In the genomic region with DNA sequence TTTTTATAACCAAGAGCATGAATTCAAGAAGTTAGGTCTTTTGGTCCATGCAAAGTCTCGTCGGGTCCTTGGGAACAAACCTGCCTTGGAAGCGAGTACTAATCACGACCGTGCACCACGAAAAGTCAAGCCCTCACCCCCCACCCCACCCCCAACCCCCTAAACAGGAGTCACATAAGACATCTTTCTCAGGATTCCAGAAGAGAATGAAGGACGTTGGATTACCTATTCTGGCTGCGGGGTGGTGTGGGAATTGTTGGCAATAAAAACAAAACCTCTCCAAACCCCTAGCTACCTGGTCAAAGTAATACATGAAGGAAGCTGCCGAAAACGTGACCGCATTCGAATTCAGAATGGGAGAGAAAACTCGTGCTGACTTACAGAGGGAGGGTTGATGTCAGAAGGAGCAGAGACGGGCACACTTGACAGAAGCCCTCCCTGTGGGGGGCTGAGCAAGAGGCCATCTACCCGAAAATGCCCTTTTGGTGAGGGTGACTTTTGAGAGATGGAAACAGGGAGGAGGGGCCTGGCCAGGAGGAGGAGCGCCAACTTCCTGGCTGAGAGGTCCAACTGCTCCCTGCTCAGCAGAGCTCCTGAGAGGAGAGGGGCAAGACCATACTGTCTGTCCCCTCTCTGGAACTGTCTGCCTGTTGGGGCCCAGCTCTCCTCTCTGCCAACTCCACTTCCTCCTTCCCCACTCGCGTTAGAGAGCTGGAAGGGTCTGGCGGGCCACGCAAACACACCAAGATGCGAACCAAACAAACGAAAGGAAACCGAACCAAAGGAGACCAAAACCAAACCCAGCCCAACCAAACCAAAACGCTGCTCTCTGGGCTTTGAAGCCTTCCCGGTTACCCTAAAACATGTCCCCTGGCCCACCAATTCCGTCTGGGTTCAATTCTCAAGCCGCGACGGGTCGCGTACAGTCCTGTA, we compare ENCODE assay signal across 9 mouse cellular contexts. TPM values are rescaled to one million over a fixed set of nuclear protein-coding genes. Genes with fewer than 3 reads are reported as not detected.
DNase-seq lines count a peak whose midpoint lies in the region; ATAC-seq and TF ChIP-seq lines count a peak whose summit lies in the region.
"Not testable (repeated sequence)": the region's sequence is repeated elsewhere in the genome, so short reads cannot be mapped to it uniquely, and the experiment has no call there.
"Had no signal": no experiment of that assay in that cellular context is flagged by ENCODE, and none has a peak within 500 bp of the region (broad histone marks: within the 10 kb centered on the region; RNA-seq: fewer than 3 reads in every experiment).

No protein-coding gene starts in this region.

- peak overlapping the region; percentile 60 for H3K9ac ChIP-seq in forebrain, embryonic 11.5 days (ENCODE audit: low read length)
- H3K9ac ChIP-seq in heart, embryonic 16.5 days (ENCODE audit: low read length): peak overlapping the region; percentile 83
- H3K9ac ChIP-seq in intestine, postnatal 0 days (ENCODE audit: low read depth, low read length): peak overlapping the region; percentile 68
- H3K9ac ChIP-seq in liver, embryonic 11.5 days (ENCODE audit: low read depth, low read length): peak overlapping the region; percentile 71
- peak overlapping the region; percentile 67 for H3K9ac ChIP-seq in midbrain, embryonic 12.5 days (replicated peaks)

- not testable (repeated sequence) for H3K9me3 ChIP-seq in forebrain, embryonic 11.5 days (ENCODE audit: control insufficient read depth, low read length); heart, embryonic 16.5 days (replicated peaks; ENCODE audit: control insufficient read depth, low read length); intestine, postnatal 0 days (ENCODE audit: control insufficient read depth); liver, embryonic 11.5 days (ENCODE audit: control insufficient read depth, low read length); midbrain, embryonic 12.5 days

- peak overlapping the region; percentile 65 for H3K4me2 ChIP-seq in forebrain, embryonic 11.5 days (ENCODE audit: low read depth, low read length, severe bottlenecking)
- peak overlapping the region; percentile 76 for H3K4me2 ChIP-seq in heart, embryonic 16.5 days (ENCODE audit: low read depth, low read length)
- H3K4me2 ChIP-seq in intestine, postnatal 0 days (replicated peaks; ENCODE audit: low read depth): peak overlapping the region; percentile 85
- H3K4me2 ChIP-seq in liver, embryonic 11.5 days: peak overlapping the region; percentile 75
- peak overlapping the region; percentile 76 for H3K4me2 ChIP-seq in midbrain, embryonic 12.5 days (replicated peaks)

- TF ChIP-seq CTCF in intestine, postnatal 0 days (IDR thresholded peaks at IDR 0.05; ENCODE audit: low read depth); small intestine, adult 2 months (IDR thresholded peaks at IDR 0.05; ENCODE audit: extremely low read depth, insufficient read length, insufficient replicate concordance, low read depth, low read length): not testable (repeated sequence)

- peak; percentile 2 for DNase-seq in A20 (ENCODE audit: low read depth, low spot score)
- peak; percentile 56 for DNase-seq in forebrain, embryonic 11.5 days (ENCODE audit: low spot score)
- peak; percentile 64 for DNase-seq in liver, embryonic 11.5 days (ENCODE audit: low spot score)

- not testable (repeated sequence) for ATAC-seq in forebrain, embryonic 11.5 days (replicated peaks; ENCODE audit: low FRiP score); heart, embryonic 16.5 days (replicated peaks; ENCODE audit: extremely low read depth, insufficient read depth, low FRiP score); intestine, postnatal 0 days; liver, embryonic 11.5 days (replicated peaks; ENCODE audit: low FRiP score); midbrain, embryonic 12.5 days (ENCODE audit: low FRiP score, low read depth)

- H3K4me3 ChIP-seq in brown adipose tissue, adult 24 weeks (ENCODE audit: insufficient read depth, low read depth, low read length): peak overlapping the region; percentile 67
- peak overlapping the region; percentile 35 for H3K4me3 ChIP-seq in forebrain, embryonic 11.5 days (ENCODE audit: low read depth, low read length)
- H3K4me3 ChIP-seq in heart, embryonic 16.5 days (ENCODE audit: low read length): peak overlapping the region; percentile 70
- H3K4me3 ChIP-seq in intestine, postnatal 0 days (ENCODE audit: low read depth, low read length): peak overlapping the region; percentile 48
- H3K4me3 ChIP-seq in liver, embryonic 11.5 days (ENCODE audit: low read depth, low read length): peak overlapping the region; percentile 58
- H3K4me3 ChIP-seq in midbrain, embryonic 12.5 days: peak overlapping the region; percentile 49
- peak overlapping the region; percentile 75 for H3K4me3 ChIP-seq in small intestine, adult 2 months (ENCODE audit: low read depth, low read length)

- 12% methylated on average over 28 of the region's 31 CpGs for WGBS in forebrain, embryonic 11.5 days
- 9% methylated on average over 28 of the region's 31 CpGs for WGBS in heart, embryonic 16.5 days
- WGBS in intestine, postnatal 0 days: 9% methylated on average over 28 of the region's 31 CpGs
- 11% methylated on average over 28 of the region's 31 CpGs for WGBS in liver, embryonic 11.5 days
- 12% methylated on average over 29 of the region's 31 CpGs for WGBS in midbrain, embryonic 12.5 days
- WGBS in small intestine, adult 2 months: 8% methylated on average over 29 of the region's 31 CpGs

- H3K27me3 ChIP-seq in forebrain, embryonic 11.5 days (ENCODE audit: control insufficient read depth, insufficient read depth, low read length); heart, embryonic 16.5 days (ENCODE audit: control insufficient read depth, insufficient read depth, low read length); intestine, postnatal 0 days (replicated peaks; ENCODE audit: control insufficient read depth, insufficient read depth, low read length); liver, embryonic 11.5 days (replicated peaks; ENCODE audit: control insufficient read depth, insufficient read depth, low read length); midbrain, embryonic 12.5 days; small intestine, adult 2 months (ENCODE audit: control insufficient read depth, insufficient read depth, low read length): not testable (repeated sequence)

- not testable (repeated sequence) for H3K4me1 ChIP-seq in brown adipose tissue, adult 24 weeks (ENCODE audit: control insufficient read depth, insufficient read depth, insufficient read length, low read length); forebrain, embryonic 11.5 days (replicated peaks; ENCODE audit: control insufficient read depth, insufficient read depth, low read length); heart, embryonic 16.5 days (ENCODE audit: control insufficient read depth, insufficient read depth, low read length); intestine, postnatal 0 days (replicated peaks; ENCODE audit: control insufficient read depth, insufficient read depth, low read length); liver, embryonic 11.5 days (replicated peaks; ENCODE audit: control insufficient read depth, insufficient read depth, low read length); midbrain, embryonic 12.5 days; small intestine, adult 2 months (ENCODE audit: control insufficient read depth, insufficient read depth, insufficient read length, low read length)

- H3K27ac ChIP-seq in brown adipose tissue, adult 24 weeks (replicated peaks; ENCODE audit: low read depth, low read length): peak overlapping the region; percentile 71
- peak overlapping the region; percentile 41; the same call in 1 of the 2 replicates for H3K27ac ChIP-seq in forebrain, embryonic 11.5 days (ENCODE audit: low read depth, low read length)
- H3K27ac ChIP-seq in heart, embryonic 16.5 days (ENCODE audit: low read length): peak overlapping the region; percentile 97
- H3K27ac ChIP-seq in intestine, postnatal 0 days (ENCODE audit: low read depth, low read length): peak overlapping the region; percentile 91
- H3K27ac ChIP-seq in liver, embryonic 11.5 days (ENCODE audit: low read depth, low read length): peak overlapping the region; percentile 90
- H3K27ac ChIP-seq in midbrain, embryonic 12.5 days (replicated peaks): peak overlapping the region; percentile 74
- peak overlapping the region; percentile 83 for H3K27ac ChIP-seq in small intestine, adult 2 months (ENCODE audit: insufficient read depth, low read depth, low read length)

- TF ChIP-seq POLR2A in small intestine, adult 2 months (IDR thresholded peaks at IDR 0.05; ENCODE audit: low read depth, low read length): not testable (repeated sequence)

- not testable (repeated sequence) for H3K36me3 ChIP-seq in forebrain, embryonic 11.5 days (ENCODE audit: control insufficient read depth, insufficient read depth, low read length); heart, embryonic 16.5 days (ENCODE audit: control insufficient read depth, insufficient read depth); intestine, postnatal 0 days (ENCODE audit: control insufficient read depth, insufficient read depth); liver, embryonic 11.5 days (ENCODE audit: control insufficient read depth, insufficient read depth, low read length); midbrain, embryonic 12.5 days; small intestine, adult 2 months (ENCODE audit: control insufficient read depth, insufficient read depth, low read length)

RNA-seq across cellular contexts. Expression of a gene that starts 2.2 kb away (rescaled TPM):
- polyA plus RNA-seq in brown adipose tissue, adult 24 weeks (2012; ENCODE audit: insufficient read depth, insufficient read length, missing spikeins): not detected in 2 replicates
- polyA plus RNA-seq in forebrain, embryonic 11.5 days (2014; fragmentation: Nextera tagmentation; extraction: Ambion mirVana): not detected in 2 replicates
- not detected in 2 replicates for polyA plus RNA-seq in heart, embryonic 16.5 days (2015; fragmentation: Nextera tagmentation; extraction: Ambion mirVana)
- polyA plus RNA-seq in intestine, postnatal 0 days (2015; fragmentation: Nextera tagmentation; extraction: Ambion mirVana): not detected in 2 replicates
- not detected in 2 replicates for polyA plus RNA-seq in liver, embryonic 11.5 days (2014; fragmentation: Nextera tagmentation; extraction: Ambion mirVana)
- polyA plus RNA-seq in midbrain, embryonic 12.5 days (2016; fragmentation: Nextera tagmentation; extraction: Ambion mirVana): not detected in 2 replicates
- polyA plus RNA-seq in small intestine, adult 2 months (2012; rRNA removed): not detected in 2 replicates
- polyA plus RNA-seq: inflammation-experienced regulatory T-cells, adult 6 months had no signal

RNA-seq across cellular contexts. Expression of a gene that starts 3.1 kb away (rescaled TPM):
- not detected in 2 replicates for polyA plus RNA-seq in brown adipose tissue, adult 24 weeks (2012; ENCODE audit: insufficient read depth, insufficient read length, missing spikeins)
- polyA plus RNA-seq in forebrain, embryonic 11.5 days (2014; fragmentation: Nextera tagmentation; extraction: Ambion mirVana): 0.19 TPM in 1 of 2 replicates, not detected in the other
- 0.25 TPM in 2 replicates for polyA plus RNA-seq in heart, embryonic 16.5 days (2015; fragmentation: Nextera tagmentation; extraction: Ambion mirVana)
- 0.20 TPM in 1 of 2 replicates, not detected in the other for polyA plus RNA-seq in intestine, postnatal 0 days (2015; fragmentation: Nextera tagmentation; extraction: Ambion mirVana)
- not detected in 2 replicates for polyA plus RNA-seq in liver, embryonic 11.5 days (2014; fragmentation: Nextera tagmentation; extraction: Ambion mirVana)
- 0.14 and 0.20 TPM in 2 replicates for polyA plus RNA-seq in midbrain, embryonic 12.5 days (2016; fragmentation: Nextera tagmentation; extraction: Ambion mirVana)
- polyA plus RNA-seq in small intestine, adult 2 months (2012; rRNA removed): 0.08 TPM in 2 replicates
- polyA plus RNA-seq: inflammation-experienced regulatory T-cells, adult 6 months had no signal

RNA-seq across cellular contexts. Expression of a gene that starts 16.8 kb away (rescaled TPM):
- not detected in 2 replicates for polyA plus RNA-seq in brown adipose tissue, adult 24 weeks (2012; ENCODE audit: insufficient read depth, insufficient read length, missing spikeins)
- 0.20 and 0.53 TPM in 2 replicates for polyA plus RNA-seq in forebrain, embryonic 11.5 days (2014; fragmentation: Nextera tagmentation; extraction: Ambion mirVana)
- polyA plus RNA-seq in heart, embryonic 16.5 days (2015; fragmentation: Nextera tagmentation; extraction: Ambion mirVana): 0.39 and 0.45 TPM in 2 replicates
- 0.13 TPM in 1 of 2 replicates, not detected in the other for polyA plus RNA-seq in intestine, postnatal 0 days (2015; fragmentation: Nextera tagmentation; extraction: Ambion mirVana)
- not detected in 2 replicates for polyA plus RNA-seq in liver, embryonic 11.5 days (2014; fragmentation: Nextera tagmentation; extraction: Ambion mirVana)
- not detected in 2 replicates for polyA plus RNA-seq in midbrain, embryonic 12.5 days (2016; fragmentation: Nextera tagmentation; extraction: Ambion mirVana)
- not detected in 2 replicates for polyA plus RNA-seq in small intestine, adult 2 months (2012; rRNA removed)
- polyA plus RNA-seq: inflammation-experienced regulatory T-cells, adult 6 months had no signal

RNA-seq across cellular contexts. Expression of a gene that starts 19.9 kb away (rescaled TPM):
- polyA plus RNA-seq in brown adipose tissue, adult 24 weeks (2012; ENCODE audit: insufficient read depth, insufficient read length, missing spikeins): not detected in 2 replicates
- not detected in 2 replicates for polyA plus RNA-seq in forebrain, embryonic 11.5 days (2014; fragmentation: Nextera tagmentation; extraction: Ambion mirVana)
- polyA plus RNA-seq in heart, embryonic 16.5 days (2015; fragmentation: Nextera tagmentation; extraction: Ambion mirVana): not detected in 2 replicates
- polyA plus RNA-seq in intestine, postnatal 0 days (2015; fragmentation: Nextera tagmentation; extraction: Ambion mirVana): not detected in 2 replicates
- polyA plus RNA-seq in liver, embryonic 11.5 days (2014; fragmentation: Nextera tagmentation; extraction: Ambion mirVana): not detected in 2 replicates
- polyA plus RNA-seq in midbrain, embryonic 12.5 days (2016; fragmentation: Nextera tagmentation; extraction: Ambion mirVana): not detected in 2 replicates
- not detected in 2 replicates for polyA plus RNA-seq in small intestine, adult 2 months (2012; rRNA removed)
- polyA plus RNA-seq: inflammation-experienced regulatory T-cells, adult 6 months had no signal

RNA-seq across cellular contexts. Expression of a gene that starts 22.8 kb away (rescaled TPM):
- not detected in 2 replicates for polyA plus RNA-seq in brown adipose tissue, adult 24 weeks (2012; ENCODE audit: insufficient read depth, insufficient read length, missing spikeins)
- polyA plus RNA-seq in forebrain, embryonic 11.5 days (2014; fragmentation: Nextera tagmentation; extraction: Ambion mirVana): not detected in 2 replicates
- polyA plus RNA-seq in heart, embryonic 16.5 days (2015; fragmentation: Nextera tagmentation; extraction: Ambion mirVana): not detected in 2 replicates
- not detected in 2 replicates for polyA plus RNA-seq in intestine, postnatal 0 days (2015; fragmentation: Nextera tagmentation; extraction: Ambion mirVana)
- polyA plus RNA-seq in liver, embryonic 11.5 days (2014; fragmentation: Nextera tagmentation; extraction: Ambion mirVana): not detected in 2 replicates
- polyA plus RNA-seq in midbrain, embryonic 12.5 days (2016; fragmentation: Nextera tagmentation; extraction: Ambion mirVana): 0.31 TPM in 1 of 2 replicates, not detected in the other
- polyA plus RNA-seq in small intestine, adult 2 months (2012; rRNA removed): not detected in 2 replicates
- polyA plus RNA-seq: inflammation-experienced regulatory T-cells, adult 6 months had no signal

Comparison
In these comparisons a context has a peak if more than half of its experiments do, and no peak if none do; other contexts are left out.
1. DNase-seq: peak in every context shown above with its lines; median percentile 64 in liver, embryonic 11.5 days; 56 in forebrain, embryonic 11.5 days; 2 in A20.
2. H3K27ac ChIP-seq: peak in every context shown above with its lines; median percentile 97 in heart, embryonic 16.5 days; 91 in intestine, postnatal 0 days; 90 in liver, embryonic 11.5 days; 83 in small intestine, adult 2 months; 74 in midbrain, embryonic 12.5 days; 71 in brown adipose tissue, adult 24 weeks; 41 in forebrain, embryonic 11.5 days.